Comparison of ENCODE assay signal across 7 mouse cellular contexts in genomic region chr9:109098969-109099368, GRCm38 (mm10). TPM values are rescaled to one million over a fixed set of nuclear protein-coding genes. Genes with fewer than 3 reads are reported as not detected.
A peak's percentile ranks its signal among the peaks of the same experiment; 100 is the strongest.
DNase-seq lines count a peak whose midpoint lies in the region; ATAC-seq lines count a peak whose summit lies in the region.

No protein-coding gene starts in this region.

- peaks cover 54% of the 10 kb centered on the region for H3K4me1 ChIP-seq in embryonic facial prominence, embryonic 15.5 days
- peaks cover 34% of the 10 kb centered on the region for H3K4me1 ChIP-seq in hindbrain, embryonic 14.5 days (replicated peaks; ENCODE audit: control insufficient read depth, insufficient read depth, low read length)
- peaks cover 47% of the 10 kb centered on the region for H3K4me1 ChIP-seq in midbrain, embryonic 12.5 days

- WGBS in embryonic facial prominence, embryonic 15.5 days, result 32% methylated on average over 6 of the region's 6 CpGs
- 52% methylated on average over 6 of the region's 6 CpGs for WGBS in hindbrain, embryonic 14.5 days
- 71% methylated on average over 6 of the region's 6 CpGs for WGBS in midbrain, embryonic 12.5 days

- no peak for ATAC-seq in embryonic facial prominence, embryonic 15.5 days (ENCODE audit: insufficient number of reproducible peaks, low FRiP score, low TSS enrichment, low read depth)
- no peak for ATAC-seq in hindbrain, embryonic 14.5 days (ENCODE audit: low FRiP score)
- no peak for ATAC-seq in midbrain, embryonic 12.5 days (ENCODE audit: low FRiP score, low read depth)

- DNase-seq in adrenal gland, postnatal 36 days, result peak; percentile 85 to 86
- no peak for DNase-seq in hindbrain, embryonic 14.5 days (ENCODE audit: low spot score)
- DNase-seq in left cerebral cortex, postnatal 4 days, result peak; percentile 66
- DNase-seq in yolk sac, embryonic 10.5 days (ENCODE audit: low spot score), result no peak
- no peak for DNase-seq in B cell, adult 2 months

- peak overlapping the region; percentile 4; the same call in 1 of the 2 replicates for H3K4me2 ChIP-seq in embryonic facial prominence, embryonic 15.5 days (replicated peaks)
- H3K4me2 ChIP-seq in hindbrain, embryonic 14.5 days (replicated peaks), result peak overlapping the region; percentile 62
- H3K4me2 ChIP-seq in midbrain, embryonic 12.5 days (replicated peaks), result peak overlapping the region; percentile 84

- H3K9ac ChIP-seq in embryonic facial prominence, embryonic 15.5 days, result no peak overlapping the region
- H3K9ac ChIP-seq in hindbrain, embryonic 14.5 days, result peak overlapping the region; percentile 95; the same call in 1 of the 2 replicates
- peak overlapping the region; percentile 11; the same call in 1 of the 2 replicates for H3K9ac ChIP-seq in midbrain, embryonic 12.5 days (replicated peaks)

- peaks cover 24% of the 10 kb centered on the region; the same call in 1 of the 2 replicates for H3K36me3 ChIP-seq in embryonic facial prominence, embryonic 15.5 days
- H3K36me3 ChIP-seq in hindbrain, embryonic 14.5 days (replicated peaks; ENCODE audit: control insufficient read depth, insufficient read depth), result peaks cover 39% of the 10 kb centered on the region
- peaks cover 54% of the 10 kb centered on the region for H3K36me3 ChIP-seq in midbrain, embryonic 12.5 days

- intact Hi-C loops in left cerebral cortex, postnatal 4 days (cut with DNase I), result no loop called here

- no peak overlapping the region for H3K4me3 ChIP-seq in embryonic facial prominence, embryonic 15.5 days (replicated peaks)
- H3K4me3 ChIP-seq in hindbrain, embryonic 14.5 days (replicated peaks; ENCODE audit: low read length), result 0 out of 2 replicates have a peak overlapping the region, but pooled peaks have one; percentile 83
- H3K4me3 ChIP-seq in midbrain, embryonic 12.5 days, result 0 out of 2 replicates have a peak overlapping the region, but pooled peaks have one; percentile 6

- no peaks in the 10 kb centered on the region for H3K27me3 ChIP-seq in embryonic facial prominence, embryonic 15.5 days
- no peaks in the 10 kb centered on the region for H3K27me3 ChIP-seq in hindbrain, embryonic 14.5 days (ENCODE audit: control insufficient read depth, insufficient read depth, low read length)
- H3K27me3 ChIP-seq in midbrain, embryonic 12.5 days, result no peaks in the 10 kb centered on the region

- H3K27ac ChIP-seq in embryonic facial prominence, embryonic 15.5 days (replicated peaks), result peak overlapping the region; percentile 99; the same call in 1 of the 2 replicates
- peak overlapping the region; percentile 99 for H3K27ac ChIP-seq in hindbrain, embryonic 14.5 days
- no peak overlapping the region for H3K27ac ChIP-seq in midbrain, embryonic 12.5 days (replicated peaks)

- no peaks in the 10 kb centered on the region for H3K9me3 ChIP-seq in embryonic facial prominence, embryonic 15.5 days (replicated peaks)
- H3K9me3 ChIP-seq in hindbrain, embryonic 14.5 days (ENCODE audit: control insufficient read depth, low read length), result no peaks in the 10 kb centered on the region
- H3K9me3 ChIP-seq in midbrain, embryonic 12.5 days, result no peaks in the 10 kb centered on the region

RNA-seq across cellular contexts. Expression of gene Plxnb1, which starts 3.8 kb away (rescaled TPM):
- 100 to 1,000 TPM in 1 of 2 experiments, 10 to 100 TPM in 1; 82.7 to 123 TPM for total RNA-seq in adrenal gland, postnatal 36 days (2021)
- 14.4 and 15.7 TPM in 2 replicates for polyA plus RNA-seq in embryonic facial prominence, embryonic 15.5 days (2015; fragmentation: Nextera tagmentation; extraction: Ambion mirVana)
- polyA plus RNA-seq in hindbrain, embryonic 14.5 days (2014; fragmentation: Nextera tagmentation; extraction: Ambion mirVana), result 14.2 and 16.6 TPM in 2 replicates
- 100 to 1,000 TPM in 1 of 2 experiments, 10 to 100 TPM in 1; 90.0 to 105 TPM for total RNA-seq in left cerebral cortex, postnatal 4 days (2021)
- polyA plus RNA-seq in midbrain, embryonic 12.5 days (2016; fragmentation: Nextera tagmentation; extraction: Ambion mirVana), result 43.7 and 49.7 TPM in 2 replicates

RNA-seq across cellular contexts. Expression of gene Tma7, which starts 16.6 kb away (rescaled TPM):
- 100 to 1,000 TPM; 384 to 426 TPM for total RNA-seq in adrenal gland, postnatal 36 days (2021)
- 509 and 534 TPM in 2 replicates for polyA plus RNA-seq in embryonic facial prominence, embryonic 15.5 days (2015; fragmentation: Nextera tagmentation; extraction: Ambion mirVana)
- 710 and 800 TPM in 2 replicates for polyA plus RNA-seq in hindbrain, embryonic 14.5 days (2014; fragmentation: Nextera tagmentation; extraction: Ambion mirVana)
- 100 to 1,000 TPM; 385 to 398 TPM for total RNA-seq in left cerebral cortex, postnatal 4 days (2021)
- polyA plus RNA-seq in midbrain, embryonic 12.5 days (2016; fragmentation: Nextera tagmentation; extraction: Ambion mirVana), result 729 and 743 TPM in 2 replicates

RNA-seq across cellular contexts. Expression of gene Ccdc51, which starts 16.7 kb away (rescaled TPM):
- total RNA-seq in adrenal gland, postnatal 36 days (2021), result 10 to 100 TPM; 15.6 to 20.1 TPM
- 13.7 and 16.6 TPM in 2 replicates for polyA plus RNA-seq in embryonic facial prominence, embryonic 15.5 days (2015; fragmentation: Nextera tagmentation; extraction: Ambion mirVana)
- 11.2 and 11.3 TPM in 2 replicates for polyA plus RNA-seq in hindbrain, embryonic 14.5 days (2014; fragmentation: Nextera tagmentation; extraction: Ambion mirVana)
- 1 to 10 TPM; 7.9 to 8.4 TPM for total RNA-seq in left cerebral cortex, postnatal 4 days (2021)
- 12.9 and 15.7 TPM in 2 replicates for polyA plus RNA-seq in midbrain, embryonic 12.5 days (2016; fragmentation: Nextera tagmentation; extraction: Ambion mirVana)

RNA-seq across cellular contexts. Expression of gene Atrip, which starts 25.0 kb away (rescaled TPM):
- total RNA-seq in adrenal gland, postnatal 36 days (2021), result 10 to 100 TPM; 16.3 to 18.3 TPM
- polyA plus RNA-seq in embryonic facial prominence, embryonic 15.5 days (2015; fragmentation: Nextera tagmentation; extraction: Ambion mirVana), result 26.8 and 30.8 TPM in 2 replicates
- 29.0 and 29.8 TPM in 2 replicates for polyA plus RNA-seq in hindbrain, embryonic 14.5 days (2014; fragmentation: Nextera tagmentation; extraction: Ambion mirVana)
- total RNA-seq in left cerebral cortex, postnatal 4 days (2021), result 10 to 100 TPM; 33.4 to 37.4 TPM
- polyA plus RNA-seq in midbrain, embryonic 12.5 days (2016; fragmentation: Nextera tagmentation; extraction: Ambion mirVana), result 31.3 and 32.0 TPM in 2 replicates

RNA-seq across cellular contexts. Expression of gene Trex1, which starts 39.4 kb away (rescaled TPM):
- total RNA-seq in adrenal gland, postnatal 36 days (2021), result 10 to 100 TPM; 19.7 to 23.4 TPM
- polyA plus RNA-seq in embryonic facial prominence, embryonic 15.5 days (2015; fragmentation: Nextera tagmentation; extraction: Ambion mirVana), result 21.0 and 22.5 TPM in 2 replicates
- polyA plus RNA-seq in hindbrain, embryonic 14.5 days (2014; fragmentation: Nextera tagmentation; extraction: Ambion mirVana), result 9.7 and 16.2 TPM in 2 replicates
- total RNA-seq in left cerebral cortex, postnatal 4 days (2021), result 10 to 100 TPM; 14.8 to 15.1 TPM
- 11.5 TPM in 2 replicates for polyA plus RNA-seq in midbrain, embryonic 12.5 days (2016; fragmentation: Nextera tagmentation; extraction: Ambion mirVana)

Comparison
In these comparisons a context has a peak if more than half of its experiments do, and no peak if none do; other contexts are left out.
1. DNase-seq: peak in adrenal gland, postnatal 36 days (2 of 2) and left cerebral cortex, postnatal 4 days (single experiment); none in hindbrain, embryonic 14.5 days (single experiment), yolk sac, embryonic 10.5 days (single experiment) and B cell, adult 2 months (0 of 2).
2. H3K4me2 ChIP-seq: peak in every context shown above with its lines; median percentile 84 in midbrain, embryonic 12.5 days; 62 in hindbrain, embryonic 14.5 days; 4 in embryonic facial prominence, embryonic 15.5 days.